Mouse (Mus musculus) intestine, embryonic 16.5 days (tissue): Measurements from ENCODE around the gene Prrt1. TPM values are rescaled to one million over a fixed set of nuclear protein-coding genes. Genes with fewer than 3 reads are reported as not detected.

Experiments used
- ATAC-seq: fragments of 200-750 bp; cut with Nextera tagmentation; 2 replicates; pipeline ENCODE4 v1.8.0; 2017; ENCODE audit warnings: moderate TSS enrichment, moderate library complexity
- H3K27ac ChIP-seq: fragments of 300-500 bp; sonication (generic); 2 replicates; pipeline ENCODE4 v1.5.1; 2014; ENCODE audit warnings: mild to moderate bottlenecking, low read length
- H3K27me3 ChIP-seq: fragments of 300-500 bp; sonication (generic); replicated peaks from 2 replicates; pipeline ENCODE4 v1.6.1; 2014; ENCODE audit warnings: low read length, control low read depth, mixed read lengths; ENCODE audit not compliant: control insufficient read depth, insufficient read depth
- H3K36me3 ChIP-seq: fragments of 300-500 bp; sonication (generic); 2 replicates; pipeline ENCODE4 v1.6.1; 2014; ENCODE audit warnings: low read length, control low read depth; ENCODE audit not compliant: control insufficient read depth, insufficient read depth
- H3K4me1 ChIP-seq: fragments of 300-500 bp; sonication (generic); 2 replicates; pipeline ENCODE4 v1.6.1; 2014; ENCODE audit warnings: low read length, control low read depth, mixed read lengths; ENCODE audit not compliant: control insufficient read depth, insufficient read depth
- H3K4me2 ChIP-seq: fragments of 300-500 bp; sonication (generic); 2 replicates; pipeline ENCODE4 v1.6.1; 2014; ENCODE audit warnings: low read depth, low read length, control low read depth
- H3K4me3 ChIP-seq: fragments of 300-500 bp; sonication (generic); 2 replicates; pipeline ENCODE4 v1.5.1; 2014; ENCODE audit warnings: mild to moderate bottlenecking, low read length
- H3K9ac ChIP-seq: fragments of 300-500 bp; sonication (generic); 2 replicates; pipeline ENCODE4 v1.6.1; 2014; ENCODE audit warnings: low read depth, low read length
- H3K9me3 ChIP-seq: fragments of 300-500 bp; sonication (generic); 2 replicates; pipeline ENCODE4 v1.6.1; 2016; ENCODE audit warnings: low read length, control low read depth; ENCODE audit not compliant: control insufficient read depth
- WGBS: fragments of 180-500 bp; shearing (Covaris S2); extraction: QIAGEN DNeasy Blood & Tissue Kit; methylation state at CpG from one replicate; pipeline ENCODE4 v1.1.7; 2014; 5-methylcytosine and 5-hydroxymethylcytosine counted together
- polyA plus RNA-seq: library from polyadenylated mRNA; unstranded; fragments of >200 nt; fragmentation: Nextera tagmentation; extraction: Ambion mirVana; gene quantifications from 2 replicates; pipeline ENCODE4 v1.2.1, GENCODE M21; 2015

The Prrt1 gene
- polyA plus RNA-seq, 1 experiment from 2014 or later: 0.32 TPM

GRCm38 (mm10) chr17:34596098-34596497 is 33.2 kb upstream of the Prrt1 start:
- Histone ChIP-seq H3K27ac (no peak overlapping the region), H3K9ac (no peak overlapping the region), H3K36me3 (peaks cover 19% of the 10 kb centered on the region), H3K4me3 (no peak overlapping the region), H3K4me1 (peaks cover 34% of the 10 kb centered on the region), H3K4me2 (no peak overlapping the region), H3K9me3 (no peaks in the 10 kb centered on the region), H3K27me3 (no peaks in the 10 kb centered on the region)
- 57% methylated on average over 8 of the region's 8 CpGs for WGBS
- no peak for ATAC-seq

DNA sequence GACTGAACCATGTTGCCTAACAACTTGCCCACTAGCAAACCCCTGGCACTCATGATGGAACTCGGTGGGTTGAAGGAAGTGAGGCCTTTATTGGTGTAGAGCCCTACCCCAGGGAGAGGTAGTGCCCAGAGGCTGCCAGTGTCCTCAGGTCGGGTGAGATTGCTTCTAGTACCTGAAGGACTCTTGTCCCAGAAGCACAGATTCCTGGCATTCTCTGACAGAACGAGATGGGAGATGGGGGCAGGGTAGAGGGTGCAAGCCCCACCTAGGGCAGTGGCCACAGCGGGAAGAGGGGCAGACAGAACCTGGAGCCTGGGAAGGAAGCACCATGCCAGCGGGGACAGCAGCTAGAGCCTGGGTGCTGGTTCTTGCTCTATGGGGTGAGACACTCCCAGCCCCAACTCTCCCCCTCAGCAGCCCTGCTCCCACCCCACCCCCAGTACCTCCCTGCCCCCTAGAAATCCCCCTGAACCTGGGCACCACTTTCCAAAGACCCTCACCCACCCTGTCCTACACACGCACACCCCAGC is 31.7 kb upstream of the Prrt1 start, which contains the start of gene Ager:
Ager (plus strand) TSS at position 297 of the 530 bp plus-strand sequence.
- peak within 1 kb of the TSS; percentile 28 for H3K27ac ChIP-seq
- no peaks in the 10 kb centered on the region for H3K9me3 ChIP-seq
- H3K27me3 ChIP-seq: no peaks in the 10 kb centered on the region
- peak within 1 kb of the TSS; percentile 40; the same call in 1 of the 2 replicates for H3K9ac ChIP-seq
- H3K4me2 ChIP-seq: no peak within 1 kb of the TSS
- peaks cover 35% of the 10 kb centered on the region for H3K4me1 ChIP-seq
- WGBS: 12% methylated on average over 6 of the region's 6 CpGs
- no peak for ATAC-seq
- H3K4me3 ChIP-seq: no peak within 1 kb of the TSS
- H3K36me3 ChIP-seq: peaks cover 19% of the 10 kb centered on the region

DNA sequence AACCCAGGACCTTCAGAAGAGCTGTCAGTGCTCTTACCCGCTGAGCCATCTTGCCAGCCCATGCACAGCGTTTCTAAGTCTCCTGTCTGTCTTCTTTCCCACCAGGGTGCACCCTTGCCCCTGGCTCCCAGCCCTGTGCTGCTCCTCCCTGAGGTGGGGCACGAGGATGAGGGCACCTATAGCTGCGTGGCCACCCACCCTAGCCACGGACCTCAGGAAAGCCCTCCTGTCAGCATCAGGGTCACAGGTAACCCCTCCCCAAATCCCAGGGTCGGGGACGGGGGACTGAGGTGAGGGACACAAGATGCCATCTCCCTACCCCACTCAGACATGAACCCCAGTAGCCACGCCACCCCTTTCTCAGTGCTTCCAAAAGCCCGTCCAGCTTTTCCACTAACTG is 29.4 kb upstream of the Prrt1 start:
- Histone ChIP-seq H3K27me3 (no peaks in the 10 kb centered on the region), H3K36me3 (peaks cover 16% of the 10 kb centered on the region), H3K4me1 (peaks cover 27% of the 10 kb centered on the region), H3K4me2 (no peak overlapping the region), H3K4me3 (no peak overlapping the region), H3K27ac (no peak overlapping the region), H3K9me3 (no peaks in the 10 kb centered on the region), H3K9ac (peak overlapping the region; percentile 10; the same call in 1 of the 2 replicates)
- no peak for ATAC-seq
- WGBS: 77% methylated on average over 9 of the region's 9 CpGs

DNA sequence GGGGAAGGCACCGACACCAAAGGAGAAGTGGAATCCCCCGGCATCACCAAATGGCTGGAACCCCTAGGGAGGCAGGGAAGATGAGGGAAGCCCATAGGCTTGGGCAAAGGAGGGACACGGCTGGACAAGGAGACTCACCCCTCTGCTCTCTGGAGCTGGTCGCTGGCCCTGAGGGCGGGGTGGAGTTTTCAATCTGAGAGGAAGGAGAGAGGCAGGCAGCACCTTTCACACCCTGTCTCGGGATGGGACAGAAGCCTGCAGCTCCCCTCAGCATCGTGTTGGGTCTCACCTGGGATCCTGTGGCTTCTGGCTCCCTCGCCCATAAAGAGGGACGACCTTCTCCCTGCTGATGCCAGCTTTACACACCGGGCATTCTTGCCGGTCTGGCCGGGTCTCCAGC is 27.5 kb upstream of the Prrt1 start:
- H3K9me3 ChIP-seq: no peaks in the 10 kb centered on the region
- H3K4me1 ChIP-seq: peaks cover 33% of the 10 kb centered on the region
- H3K36me3 ChIP-seq: peaks cover 7% of the 10 kb centered on the region
- H3K4me2 ChIP-seq: peak overlapping the region; percentile 66; the same call in 1 of the 2 replicates
- no peak overlapping the region for H3K27ac ChIP-seq
- no peak overlapping the region for H3K9ac ChIP-seq
- no peaks in the 10 kb centered on the region for H3K27me3 ChIP-seq
- ATAC-seq: no peak
- 88% methylated on average over 12 of the region's 12 CpGs for WGBS
- H3K4me3 ChIP-seq: no peak overlapping the region

DNA sequence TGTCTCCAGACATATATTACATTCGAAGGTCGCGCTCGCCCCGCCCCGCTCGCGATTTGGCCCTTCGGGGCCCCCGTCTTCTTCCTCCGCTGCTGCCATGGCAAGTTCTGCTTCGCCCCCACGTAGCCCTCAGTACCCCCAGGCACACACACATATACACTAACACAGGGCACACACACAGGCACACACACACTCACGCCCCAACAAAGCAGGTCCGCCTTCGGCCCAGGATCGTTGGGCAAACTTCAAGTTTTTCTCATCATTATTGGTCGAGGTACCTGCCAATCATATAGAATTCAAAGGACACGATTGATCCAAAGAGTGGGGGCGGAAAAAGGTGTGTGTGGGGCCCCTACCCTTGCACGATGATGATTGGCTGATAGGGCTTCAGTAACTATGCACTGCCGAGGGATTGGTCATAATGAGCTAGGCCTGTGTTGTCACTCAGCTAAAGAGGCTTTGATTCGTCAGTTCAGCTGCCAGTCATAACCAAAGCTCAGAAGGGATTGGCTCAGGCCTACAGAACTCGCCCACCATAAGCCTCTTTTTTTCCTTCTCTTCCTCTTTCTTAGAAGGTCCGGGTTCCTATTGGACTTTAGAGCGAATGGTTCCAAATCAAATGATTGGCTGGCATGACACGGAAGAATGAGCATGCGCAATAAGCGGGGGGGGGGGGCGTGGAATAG is 25.8 kb upstream of the Prrt1 start, which contains the start of gene Rnf5:
Rnf5 (minus strand) TSS at position 316 of the 686 bp plus-strand sequence.
- H3K4me1 ChIP-seq: peaks cover 34% of the 10 kb centered on the region
- H3K36me3 ChIP-seq: peaks cover 7% of the 10 kb centered on the region
- peak within 1 kb of the TSS; percentile 89 for H3K4me3 ChIP-seq
- H3K27me3 ChIP-seq: no peaks in the 10 kb centered on the region
- under 1% methylated on average over 30 of the region's 30 CpGs for WGBS
- peak within 1 kb of the TSS; percentile 99 for H3K9ac ChIP-seq
- peak within 1 kb of the TSS; percentile 68 for H3K4me2 ChIP-seq
- H3K9me3 ChIP-seq: no peaks in the 10 kb centered on the region
- peak within 1 kb of the TSS; percentile 92 for H3K27ac ChIP-seq
- ATAC-seq: peak; percentile 96

GRCm38 (mm10) chr17:34604061-34604508 is 25.2 kb upstream of the Prrt1 start, which contains the start of gene Agpat1:
TSS of gene Agpat1 (plus strand) at chr17:34604262.
- H3K4me3 ChIP-seq: peak within 1 kb of the TSS; percentile 89
- peaks cover 39% of the 10 kb centered on the region for H3K4me1 ChIP-seq
- peak; percentile 92 for ATAC-seq
- no peaks in the 10 kb centered on the region for H3K9me3 ChIP-seq
- H3K9ac ChIP-seq: peak within 1 kb of the TSS; percentile 99
- H3K27me3 ChIP-seq: no peaks in the 10 kb centered on the region
- H3K4me2 ChIP-seq: peak within 1 kb of the TSS; percentile 68
- peak within 1 kb of the TSS; percentile 92 for H3K27ac ChIP-seq
- WGBS: 0% methylated on average over 35 of the region's 35 CpGs
- H3K36me3 ChIP-seq: peaks cover 7% of the 10 kb centered on the region

DNA sequence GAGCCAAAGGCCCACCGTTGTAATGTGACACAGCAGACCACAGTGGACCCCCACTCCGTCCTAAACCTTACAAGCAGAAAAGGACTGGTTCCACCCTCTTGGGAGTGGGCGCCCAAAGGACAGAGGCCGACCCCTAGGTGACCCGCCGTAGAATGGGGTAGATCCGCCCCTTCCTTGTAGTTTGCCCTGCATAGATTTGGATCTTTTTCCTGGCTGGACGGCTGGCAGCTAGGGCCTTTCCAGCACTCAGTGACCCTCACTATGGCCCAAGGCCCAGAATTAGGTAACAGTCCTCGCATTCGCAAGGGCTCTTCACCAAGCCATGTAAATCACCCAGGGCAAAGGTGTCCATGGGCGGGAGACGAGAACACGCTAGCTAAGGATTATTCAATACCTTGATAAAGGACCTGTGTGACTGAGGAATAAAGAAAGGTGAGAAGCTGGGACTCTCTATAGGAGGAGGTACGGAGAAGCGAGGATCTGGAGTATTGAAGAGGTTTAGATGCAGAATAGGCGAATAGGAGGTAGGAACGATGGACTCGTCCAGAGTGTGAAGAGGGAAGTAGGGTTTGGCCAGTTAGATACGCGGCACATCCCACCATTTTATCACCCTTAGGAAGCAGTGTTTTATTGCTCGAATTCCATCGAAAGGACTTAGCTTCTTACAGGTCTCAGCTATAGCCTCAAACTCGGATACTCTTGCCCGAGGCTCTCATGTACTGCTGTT is 24.7 kb upstream of the Prrt1 start:
- Histone ChIP-seq H3K9ac (peak overlapping the region; percentile 99), H3K9me3 (no peaks in the 10 kb centered on the region), H3K4me2 (peak overlapping the region; percentile 68), H3K27ac (peak overlapping the region; percentile 92), H3K27me3 (no peaks in the 10 kb centered on the region), H3K4me1 (peaks cover 39% of the 10 kb centered on the region), H3K36me3 (peaks cover 7% of the 10 kb centered on the region), H3K4me3 (peak overlapping the region; percentile 89)
- no peak for ATAC-seq
- WGBS: 9% methylated on average over 24 of the region's 24 CpGs

GRCm38 (mm10) chr17:34605609-34606008 is 23.7 kb upstream of the Prrt1 start:
- Histone ChIP-seq H3K27ac (peak overlapping the region; percentile 92), H3K9me3 (no peaks in the 10 kb centered on the region), H3K4me1 (peaks cover 39% of the 10 kb centered on the region), H3K9ac (peak overlapping the region; percentile 99), H3K4me3 (peak overlapping the region; percentile 89), H3K36me3 (peaks cover 6% of the 10 kb centered on the region; the same call in 1 of the 2 replicates), H3K4me2 (peak overlapping the region; percentile 89), H3K27me3 (no peaks in the 10 kb centered on the region)
- peak; percentile 44 for ATAC-seq
- 1% methylated on average over 27 of the region's 30 CpGs for WGBS
